Mouse (Mus musculus): ENCODE data around the gene 4930447C04Rik.

GRCm38 (mm10) chr12:72852264-72852663 is 88.3 kb downstream of the 4930447C04Rik start:
- no peak for TF ChIP-seq POLR2A (IDR thresholded peaks at IDR 0.05; ENCODE audit: low read depth, low read length)
- TF ChIP-seq CTCF (IDR thresholded peaks at IDR 0.05; ENCODE audit: extremely low read depth, insufficient read length, insufficient replicate concordance, low read depth, low read length), result no peak
